Mouse (Mus musculus) hindbrain, embryonic 16.5 days (tissue): ENCODE measurements at regions not wholly inside any gene's neighbourhood (a gene's known extent, or its start where the extent isn't known, plus 50 kb on each side); places are given as distances from the start of the nearest gene placed in this dataset.

ENCODE experiments used
- ATAC-seq: fragments of 200-750 bp; cut with Nextera tagmentation; 2 replicates; pipeline ENCODE4 v1.8.0; 2017; ENCODE audit warnings: moderate TSS enrichment, moderate library complexity
- H3K27ac ChIP-seq: fragments of 300-500 bp; sonication (generic); 2 replicates; pipeline ENCODE4 v1.5.1; 2014; ENCODE audit warnings: low read depth, mild to moderate bottlenecking, control low read depth, low read length, moderate library complexity
- H3K27me3 ChIP-seq: fragments of 300-500 bp; sonication (generic); replicated peaks from 2 replicates; pipeline ENCODE4 v1.6.1; 2014; ENCODE audit warnings: low read length; ENCODE audit not compliant: control insufficient read depth, insufficient read depth
- H3K36me3 ChIP-seq: fragments of 300-500 bp; sonication (generic); 2 replicates; pipeline ENCODE4 v1.6.1; 2014; ENCODE audit warnings: mild to moderate bottlenecking, low read length, moderate library complexity, mixed read lengths; ENCODE audit not compliant: control insufficient read depth, insufficient read depth
- H3K4me1 ChIP-seq: fragments of 300-500 bp; sonication (generic); 2 replicates; pipeline ENCODE4 v1.6.1; 2014; ENCODE audit warnings: low read depth, low read length; ENCODE audit not compliant: control insufficient read depth, insufficient read depth
- H3K4me2 ChIP-seq: fragments of 300-500 bp; sonication (generic); 2 replicates; pipeline ENCODE4 v1.6.1; 2014; ENCODE audit warnings: mild to moderate bottlenecking, low read length, control low read depth, moderate library complexity
- H3K4me3 ChIP-seq: fragments of 300-500 bp; sonication (generic); 2 replicates; pipeline ENCODE4 v1.5.1; 2014; ENCODE audit warnings: mild to moderate bottlenecking, low read length, control low read depth, moderate library complexity
- H3K9ac ChIP-seq: fragments of 300-500 bp; sonication (generic); 2 replicates; pipeline ENCODE4 v1.6.1; 2014; ENCODE audit warnings: low read depth, mild to moderate bottlenecking, control low read depth, low read length, moderate library complexity
- H3K9me3 ChIP-seq: fragments of 300-500 bp; sonication (generic); 2 replicates; pipeline ENCODE4 v1.6.1; 2014; ENCODE audit warnings: mild to moderate bottlenecking, low read length, moderate library complexity; ENCODE audit not compliant: control insufficient read depth
- WGBS: fragments of 180-500 bp; shearing (Covaris S2); extraction: QIAGEN DNeasy Blood & Tissue Kit; methylation state at CpG from one replicate; pipeline ENCODE4 v1.1.7; 2014; 5-methylcytosine and 5-hydroxymethylcytosine counted together

- Histone ChIP-seq H3K4me1 (no peaks in the 10 kb centered on the region), H3K27ac (no peak overlapping the region), H3K9me3 (no peaks in the 10 kb centered on the region), H3K36me3 (no peaks in the 10 kb centered on the region), H3K4me2 (no peak overlapping the region), H3K9ac (no peak overlapping the region), H3K4me3 (no peak overlapping the region), H3K27me3 (no peaks in the 10 kb centered on the region)
- no peak; the same call in 1 of the 2 replicates for ATAC-seq
- 35% methylated on average over 8 of the region's 8 CpGs for WGBS
These were observed 443.6 kb upstream of the Klhl1 start for GRCm38 (mm10) chr14:96962426-96963073.

- H3K27ac ChIP-seq = no peak overlapping the region
- no peaks in the 10 kb centered on the region for H3K4me1 ChIP-seq
- H3K9ac ChIP-seq = no peak overlapping the region
- no peak overlapping the region for H3K4me2 ChIP-seq
- no peaks in the 10 kb centered on the region for H3K27me3 ChIP-seq
- WGBS = 81% methylated on average over 4 of the region's 4 CpGs
- H3K4me3 ChIP-seq = no peak overlapping the region
- no peak for ATAC-seq
- H3K36me3 ChIP-seq = no peaks in the 10 kb centered on the region
- H3K9me3 ChIP-seq = no peaks in the 10 kb centered on the region
These were observed 437.2 kb upstream of the Klhl1 start for GRCm38 (mm10) chr14:96956115-96956514.

- ATAC-seq = no peak
These were observed 435.6 kb upstream of the Klhl1 start for GRCm38 (mm10) chr14:96954462-96954861.

GRCm38 (mm10) chr14:96908737-96909136, 389.8 kb upstream of the Klhl1 start:
- Histone ChIP-seq H3K4me1 (no peaks in the 10 kb centered on the region), H3K36me3 (no peaks in the 10 kb centered on the region), H3K4me3 (no peak overlapping the region), H3K9me3 (no peaks in the 10 kb centered on the region), H3K27me3 (no peaks in the 10 kb centered on the region), H3K4me2 (no peak overlapping the region), H3K9ac (no peak overlapping the region), H3K27ac (no peak overlapping the region)
- WGBS = 7% methylated on average over 2 of the region's 2 CpGs
- ATAC-seq = peak; percentile 27; the same call in 1 of the 2 replicates

More at GRCm38 (mm10) chr14:96954462-96954861, 435.6 kb upstream of the Klhl1 start:
- no peaks in the 10 kb centered on the region for H3K4me1 ChIP-seq
- H3K9me3 ChIP-seq = no peaks in the 10 kb centered on the region
- no peaks in the 10 kb centered on the region for H3K27me3 ChIP-seq
- H3K4me2 ChIP-seq = no peak overlapping the region
- no peak overlapping the region for H3K4me3 ChIP-seq
- no peak overlapping the region for H3K9ac ChIP-seq
- H3K36me3 ChIP-seq = no peaks in the 10 kb centered on the region
- no peak overlapping the region for H3K27ac ChIP-seq

- no peaks in the 10 kb centered on the region for H3K36me3 ChIP-seq
- H3K27me3 ChIP-seq = no peaks in the 10 kb centered on the region
- no peaks in the 10 kb centered on the region for H3K4me1 ChIP-seq
- no peak for ATAC-seq
- no peak overlapping the region for H3K9ac ChIP-seq
- H3K4me3 ChIP-seq = no peak overlapping the region
- 79% methylated on average over 3 of the region's 3 CpGs for WGBS
- no peak overlapping the region for H3K4me2 ChIP-seq
- no peaks in the 10 kb centered on the region for H3K9me3 ChIP-seq
- H3K27ac ChIP-seq = no peak overlapping the region
These were observed 360.8 kb upstream of the Klhl1 start for GRCm38 (mm10) chr14:96879701-96880100.

- no peak overlapping the region for H3K9ac ChIP-seq
These were observed 353.1 kb upstream of the Klhl1 start for GRCm38 (mm10) chr14:96871969-96872368.

GRCm38 (mm10) chr14:96838910-96839309, 320.0 kb upstream of the Klhl1 start:
- H3K36me3 ChIP-seq = no peaks in the 10 kb centered on the region
- no peak for ATAC-seq
- H3K27ac ChIP-seq = no peak overlapping the region
- no peaks in the 10 kb centered on the region for H3K4me1 ChIP-seq
- 81% methylated on average over 2 of the region's 2 CpGs for WGBS
- no peaks in the 10 kb centered on the region for H3K27me3 ChIP-seq
- H3K4me3 ChIP-seq = no peak overlapping the region
- H3K9me3 ChIP-seq = no peaks in the 10 kb centered on the region
- no peak overlapping the region for H3K4me2 ChIP-seq
- H3K9ac ChIP-seq = no peak overlapping the region

More at GRCm38 (mm10) chr14:96871969-96872368, 353.1 kb upstream of the Klhl1 start:
- no peak overlapping the region for H3K4me2 ChIP-seq
- no peak for ATAC-seq
- no peaks in the 10 kb centered on the region for H3K4me1 ChIP-seq
- H3K27ac ChIP-seq = no peak overlapping the region
- no peaks in the 10 kb centered on the region for H3K9me3 ChIP-seq
- no peaks in the 10 kb centered on the region for H3K27me3 ChIP-seq
- H3K4me3 ChIP-seq = no peak overlapping the region
- 85% methylated on average over 4 of the region's 4 CpGs for WGBS
- no peaks in the 10 kb centered on the region for H3K36me3 ChIP-seq

- Histone ChIP-seq H3K36me3 (no peaks in the 10 kb centered on the region), H3K4me2 (no peak overlapping the region), H3K27ac (no peak overlapping the region), H3K27me3 (no peaks in the 10 kb centered on the region), H3K9me3 (no peaks in the 10 kb centered on the region), H3K4me1 (no peaks in the 10 kb centered on the region), H3K4me3 (no peak overlapping the region), H3K9ac (no peak overlapping the region)
- ATAC-seq = no peak
- 83% methylated on average over 1 of the region's 1 CpGs for WGBS
These were observed 306.2 kb upstream of the Klhl1 start for GRCm38 (mm10) chr14:96825083-96825482.

GRCm38 (mm10) chr14:96815665-96816064, 296.8 kb upstream of the Klhl1 start:
- H3K4me1 ChIP-seq = no peaks in the 10 kb centered on the region
- H3K4me2 ChIP-seq = no peak overlapping the region
- no peak overlapping the region for H3K27ac ChIP-seq
- no peak overlapping the region for H3K4me3 ChIP-seq
- no peak overlapping the region for H3K9ac ChIP-seq
- H3K27me3 ChIP-seq = no peaks in the 10 kb centered on the region
- no peaks in the 10 kb centered on the region for H3K36me3 ChIP-seq
- WGBS = 84% methylated on average over 2 of the region's 2 CpGs
- H3K9me3 ChIP-seq = no peaks in the 10 kb centered on the region
- ATAC-seq = no peak
